Mouse (Mus musculus): ENCODE data around the gene Zfp655. TPM values are rescaled to one million over a fixed set of nuclear protein-coding genes. Genes with fewer than 3 reads are reported as not detected.
"Not testable (repeated sequence)": the region's sequence is repeated elsewhere in the genome, so short reads cannot be mapped to it uniquely, and the experiment has no call there.

The Zfp655 gene
- polyA plus RNA-seq, 1 experiment from 2014 or later: 29.0 TPM

GRCm38 (mm10) chr5:145207385-145207784 is 24.1 kb upstream of the Zfp655 start:
- H3K27ac ChIP-seq (replicated peaks): no peak overlapping the region
- peaks cover 13% of the 10 kb centered on the region for H3K4me1 ChIP-seq (replicated peaks)
- WGBS: 97% methylated on average over 6 of the region's 6 CpGs
- no peak overlapping the region for H3K9ac ChIP-seq
- H3K27me3 ChIP-seq: no peaks in the 10 kb centered on the region
- H3K9me3 ChIP-seq: no peaks in the 10 kb centered on the region
- H3K4me2 ChIP-seq: no peak overlapping the region
- no peak for ATAC-seq (ENCODE audit: low FRiP score, low read depth)
- H3K36me3 ChIP-seq: peaks cover 18% of the 10 kb centered on the region
- no peak overlapping the region for H3K4me3 ChIP-seq

- ATAC-seq (ENCODE audit: low FRiP score, low read depth): no peak
- no peak overlapping the region for H3K27ac ChIP-seq (replicated peaks)
- no peak overlapping the region for H3K4me3 ChIP-seq
- H3K27me3 ChIP-seq: no peaks in the 10 kb centered on the region
- H3K4me1 ChIP-seq (replicated peaks): peaks cover 13% of the 10 kb centered on the region
- no peak overlapping the region for H3K9ac ChIP-seq
- 90% methylated on average over 6 of the region's 6 CpGs for WGBS
- H3K36me3 ChIP-seq: peaks cover 21% of the 10 kb centered on the region
- no peaks in the 10 kb centered on the region for H3K9me3 ChIP-seq
- H3K4me2 ChIP-seq: no peak overlapping the region
Measured at GRCm38 (mm10) chr5:145207954-145208353, 23.6 kb upstream of the Zfp655 start.

- not testable (repeated sequence) for H3K9ac ChIP-seq; H3K27me3 ChIP-seq; H3K27ac ChIP-seq (replicated peaks); H3K9me3 ChIP-seq; H3K4me2 ChIP-seq; H3K4me3 ChIP-seq; ATAC-seq (ENCODE audit: low FRiP score, low read depth)
- WGBS: 52% methylated on average over 11 of the region's 11 CpGs
- peaks cover 23% of the 10 kb centered on the region for H3K36me3 ChIP-seq
- H3K4me1 ChIP-seq (replicated peaks): peaks cover 13% of the 10 kb centered on the region
Measured at GRCm38 (mm10) chr5:145208391-145208790, 23.1 kb upstream of the Zfp655 start.

- Histone ChIP-seq H3K4me3 (no peak overlapping the region), H3K27me3 (no peaks in the 10 kb centered on the region), H3K4me2 (no peak overlapping the region), H3K36me3 (peaks cover 30% of the 10 kb centered on the region), H3K9ac (no peak overlapping the region), H3K9me3 (no peaks in the 10 kb centered on the region), H3K4me1 (replicated peaks) (no peaks in the 10 kb centered on the region; the same call in 1 of the 2 replicates), H3K27ac (replicated peaks) (no peak overlapping the region)
- no peak for ATAC-seq (ENCODE audit: low FRiP score, low read depth)
- 97% methylated on average over 4 of the region's 4 CpGs for WGBS
Measured at GRCm38 (mm10) chr5:145211340-145211739, 20.2 kb upstream of the Zfp655 start.

GRCm38 (mm10) chr5:145212216-145212615 is 19.3 kb upstream of the Zfp655 start:
- Histone ChIP-seq H3K4me1 (replicated peaks) (no peaks in the 10 kb centered on the region), H3K9me3 (no peaks in the 10 kb centered on the region), H3K36me3 (peaks cover 30% of the 10 kb centered on the region), H3K4me2 (no peak overlapping the region), H3K27ac (replicated peaks) (no peak overlapping the region), H3K27me3 (no peaks in the 10 kb centered on the region), H3K4me3 (no peak overlapping the region), H3K9ac (no peak overlapping the region)
- 94% methylated on average over 4 of the region's 4 CpGs for WGBS
- ATAC-seq (ENCODE audit: low FRiP score, low read depth): no peak

- Histone ChIP-seq H3K4me2 (no peak overlapping the region), H3K9me3 (no peaks in the 10 kb centered on the region), H3K4me1 (replicated peaks) (no peaks in the 10 kb centered on the region), H3K9ac (no peak overlapping the region), H3K27me3 (no peaks in the 10 kb centered on the region), H3K27ac (replicated peaks) (no peak overlapping the region), H3K4me3 (no peak overlapping the region), H3K36me3 (peaks cover 37% of the 10 kb centered on the region)
- no peak for ATAC-seq (ENCODE audit: low FRiP score, low read depth)
- WGBS: 94% methylated on average over 3 of the region's 3 CpGs
Measured at GRCm38 (mm10) chr5:145213505-145213904, 18.0 kb upstream of the Zfp655 start.

GRCm38 (mm10) chr5:145214679-145215078 is 16.8 kb upstream of the Zfp655 start:
- Histone ChIP-seq H3K9ac (no peak overlapping the region), H3K9me3 (no peaks in the 10 kb centered on the region), H3K27ac (replicated peaks) (no peak overlapping the region), H3K4me1 (replicated peaks) (no peaks in the 10 kb centered on the region), H3K4me2 (no peak overlapping the region), H3K36me3 (peaks cover 43% of the 10 kb centered on the region), H3K27me3 (no peaks in the 10 kb centered on the region), H3K4me3 (no peak overlapping the region)
- no peak for ATAC-seq (ENCODE audit: low FRiP score, low read depth)
- 71% methylated on average over 4 of the region's 4 CpGs for WGBS

- 90% methylated on average over 6 of the region's 6 CpGs for WGBS
- ATAC-seq (ENCODE audit: low FRiP score, low read depth): no peak
- no peak overlapping the region for H3K4me2 ChIP-seq
- no peak overlapping the region for H3K9ac ChIP-seq
- no peaks in the 10 kb centered on the region for H3K9me3 ChIP-seq
- H3K27me3 ChIP-seq: no peaks in the 10 kb centered on the region
- H3K4me1 ChIP-seq (replicated peaks): no peaks in the 10 kb centered on the region
- H3K4me3 ChIP-seq: no peak overlapping the region
- peaks cover 48% of the 10 kb centered on the region for H3K36me3 ChIP-seq
- no peak overlapping the region for H3K27ac ChIP-seq (replicated peaks)
Measured at GRCm38 (mm10) chr5:145217746-145218145, 13.8 kb upstream of the Zfp655 start.

GRCm38 (mm10) chr5:145218206-145218605 is 13.3 kb upstream of the Zfp655 start:
- H3K4me3 ChIP-seq: no peak overlapping the region
- H3K9ac ChIP-seq: no peak overlapping the region
- H3K27me3 ChIP-seq: no peaks in the 10 kb centered on the region
- H3K9me3 ChIP-seq: no peaks in the 10 kb centered on the region
- peaks cover 48% of the 10 kb centered on the region for H3K36me3 ChIP-seq
- H3K4me1 ChIP-seq (replicated peaks): no peaks in the 10 kb centered on the region
- 98% methylated on average over 21 of the region's 21 CpGs for WGBS
- H3K4me2 ChIP-seq: no peak overlapping the region
- no peak for ATAC-seq (ENCODE audit: low FRiP score, low read depth)
- H3K27ac ChIP-seq (replicated peaks): no peak overlapping the region

- no peaks in the 10 kb centered on the region for H3K9me3 ChIP-seq
- no peak for ATAC-seq (ENCODE audit: low FRiP score, low read depth)
- no peak overlapping the region for H3K4me3 ChIP-seq
- H3K27me3 ChIP-seq: no peaks in the 10 kb centered on the region
- H3K9ac ChIP-seq: no peak overlapping the region
- no peaks in the 10 kb centered on the region for H3K4me1 ChIP-seq (replicated peaks)
- 97% methylated on average over 20 of the region's 20 CpGs for WGBS
- H3K27ac ChIP-seq (replicated peaks): no peak overlapping the region
- no peak overlapping the region for H3K4me2 ChIP-seq
- H3K36me3 ChIP-seq: peaks cover 45% of the 10 kb centered on the region
Measured at GRCm38 (mm10) chr5:145218671-145219070, 12.8 kb upstream of the Zfp655 start.

- H3K4me2 ChIP-seq: no peak overlapping the region
- no peaks in the 10 kb centered on the region for H3K27me3 ChIP-seq
- WGBS: 88% methylated on average over 8 of the region's 8 CpGs
- H3K9ac ChIP-seq: no peak overlapping the region
- H3K27ac ChIP-seq (replicated peaks): no peak overlapping the region
- H3K4me3 ChIP-seq: no peak overlapping the region
- H3K9me3 ChIP-seq: no peaks in the 10 kb centered on the region
- peaks cover 39% of the 10 kb centered on the region for H3K36me3 ChIP-seq
- no peaks in the 10 kb centered on the region for H3K4me1 ChIP-seq (replicated peaks)
- ATAC-seq (ENCODE audit: low FRiP score, low read depth): no peak
Measured at GRCm38 (mm10) chr5:145219981-145220380, 11.5 kb upstream of the Zfp655 start.

GRCm38 (mm10) chr5:145222840-145223239 is 8.7 kb upstream of the Zfp655 start:
- Histone ChIP-seq H3K27ac (replicated peaks) (no peak overlapping the region), H3K27me3 (no peaks in the 10 kb centered on the region), H3K9ac (no peak overlapping the region), H3K36me3 (peaks cover 38% of the 10 kb centered on the region), H3K4me2 (no peak overlapping the region), H3K4me3 (no peak overlapping the region), H3K9me3 (no peaks in the 10 kb centered on the region), H3K4me1 (replicated peaks) (no peaks in the 10 kb centered on the region)
- 86% methylated on average over 5 of the region's 5 CpGs for WGBS
- ATAC-seq (ENCODE audit: low FRiP score, low read depth): no peak

- H3K4me3 ChIP-seq: no peak overlapping the region
- no peak overlapping the region for H3K27ac ChIP-seq (replicated peaks)
- H3K4me1 ChIP-seq (replicated peaks): no peaks in the 10 kb centered on the region
- no peak overlapping the region for H3K4me2 ChIP-seq
- no peak for ATAC-seq (ENCODE audit: low FRiP score, low read depth)
- H3K36me3 ChIP-seq: peaks cover 33% of the 10 kb centered on the region
- H3K9me3 ChIP-seq: no peaks in the 10 kb centered on the region
- no peak overlapping the region for H3K9ac ChIP-seq
- H3K27me3 ChIP-seq: no peaks in the 10 kb centered on the region
- WGBS: 84% methylated on average over 12 of the region's 12 CpGs
Measured at GRCm38 (mm10) chr5:145223395-145223794, 8.1 kb upstream of the Zfp655 start.
